Mouse (Mus musculus): ENCODE measurements around the gene 4930548H24Rik. TPM values are rescaled to one million over a fixed set of nuclear protein-coding genes. Genes with fewer than 3 reads are reported as not detected.

Gene 4930548H24Rik
- polyA plus RNA-seq (2015; fragmentation: Nextera tagmentation; extraction: Ambion mirVana), result not detected in 2 replicates

DNA sequence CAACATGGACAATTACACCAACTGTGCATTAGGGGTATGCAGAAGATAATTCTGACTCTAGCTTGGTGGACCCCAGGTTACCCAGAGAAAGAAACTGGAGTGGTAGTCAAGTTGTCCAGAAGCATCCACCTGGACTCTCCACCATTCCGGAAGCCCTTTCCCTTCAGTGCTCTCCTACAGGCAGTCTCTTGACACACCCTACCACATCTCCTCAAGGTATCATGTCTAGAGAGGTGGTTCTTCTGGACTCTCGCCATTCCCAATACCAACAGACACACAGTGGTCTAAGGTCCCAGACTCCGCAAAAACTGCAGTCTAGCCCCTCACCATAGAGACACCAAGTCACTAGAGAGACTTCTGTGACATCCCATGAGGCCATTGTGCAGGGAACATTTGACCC lies at the start of gene 4930548H24Rik:
4930548H24Rik (plus strand) TSS at position 301 of the 400 bp plus-strand sequence.
- WGBS (ENCODE audit: insufficient replicate concordance), result 84% methylated on average over 3 of the region's 3 CpGs
- Histone ChIP-seq H3K27ac (replicated peaks) (no peak within 1 kb of the TSS), H3K9ac (no peak within 1 kb of the TSS), H3K4me3 (replicated peaks) (no peak within 1 kb of the TSS), H3K4me1 (replicated peaks) (no peaks in the 10 kb centered on the region), H3K9me3 (replicated peaks) (no peaks in the 10 kb centered on the region), H3K27me3 (no peaks in the 10 kb centered on the region), H3K36me3 (replicated peaks) (peaks cover 16% of the 10 kb centered on the region), H3K4me2 (no peak within 1 kb of the TSS)
- ATAC-seq (ENCODE audit: insufficient read depth), result no peak

DNA sequence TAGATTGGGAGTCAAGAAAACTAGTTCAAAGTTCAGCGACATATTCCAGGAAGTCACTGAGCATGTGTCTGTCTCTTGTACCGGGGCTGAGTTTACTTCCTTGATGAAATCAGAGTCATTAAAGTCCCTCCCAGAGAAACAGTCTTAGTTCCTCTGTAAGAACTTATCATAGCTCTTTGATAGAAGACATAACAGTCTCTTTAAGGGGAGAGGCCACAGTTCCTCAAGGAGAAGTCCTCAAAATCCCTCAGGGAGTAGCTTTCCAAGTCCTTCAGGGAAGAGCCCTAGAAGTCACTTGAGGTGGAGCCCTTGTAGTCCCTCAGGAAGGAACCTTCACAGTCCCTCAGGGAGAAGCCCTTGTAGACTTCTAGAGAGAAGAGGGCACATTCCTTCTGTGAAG lies 34.2 kb upstream of the 4930548H24Rik start:
- ATAC-seq (ENCODE audit: insufficient read depth), result no peak
- no peak overlapping the region; the same call in 1 of the 2 replicates for H3K4me3 ChIP-seq (replicated peaks)

DNA sequence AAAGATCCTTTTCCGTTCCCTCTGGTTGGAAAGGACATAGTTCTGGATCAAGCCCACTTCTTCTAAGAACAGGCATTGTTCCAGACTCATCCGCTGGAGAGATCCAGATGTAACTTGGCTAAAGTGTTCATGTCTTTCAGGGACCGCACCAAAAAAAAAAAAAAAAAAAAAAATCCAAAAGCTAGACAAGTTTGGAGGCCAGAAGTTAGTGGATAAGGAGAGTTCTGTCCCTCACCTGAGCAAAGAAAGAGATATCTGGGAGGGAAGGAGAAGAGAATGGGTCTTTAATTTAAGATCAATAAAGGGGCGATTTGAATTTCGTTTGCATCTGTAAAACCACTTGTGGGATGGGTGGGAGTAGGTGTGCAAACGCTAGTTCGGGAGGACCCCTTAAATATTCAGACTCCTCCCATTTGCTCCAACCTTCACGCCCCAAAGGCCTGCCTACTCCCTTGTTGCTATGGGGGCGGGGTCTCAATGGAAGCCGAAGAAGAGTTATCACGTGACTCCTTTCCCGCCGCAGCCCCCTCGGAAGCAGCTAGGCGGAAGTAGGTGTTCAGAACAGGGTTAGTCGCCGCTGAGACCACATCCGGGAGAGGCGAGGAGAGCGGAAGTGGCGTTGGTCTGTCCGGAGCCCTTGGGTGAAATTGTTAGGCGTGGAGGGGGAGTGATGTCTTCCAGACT lies 33.5 kb upstream of the 4930548H24Rik start, which contains the start of gene Zfp512:
Zfp512 (plus strand) TSS at position 554 of the 684 bp plus-strand sequence.
- peak within 1 kb of the TSS; percentile 69 for H3K4me3 ChIP-seq (replicated peaks)
- no peaks in the 10 kb centered on the region for H3K27me3 ChIP-seq
- H3K9ac ChIP-seq, result peak within 1 kb of the TSS; percentile 70
- WGBS (ENCODE audit: insufficient replicate concordance), result 8% methylated on average over 23 of the region's 23 CpGs
- H3K9me3 ChIP-seq (replicated peaks), result no peaks in the 10 kb centered on the region
- H3K4me2 ChIP-seq, result peak within 1 kb of the TSS; percentile 84
- H3K36me3 ChIP-seq (replicated peaks), result no peaks in the 10 kb centered on the region
- H3K27ac ChIP-seq (replicated peaks), result peak within 1 kb of the TSS; percentile 76
- H3K4me1 ChIP-seq (replicated peaks), result peaks cover 24% of the 10 kb centered on the region
- ATAC-seq (ENCODE audit: insufficient read depth), result peak; percentile 96

More for the DNA sequence above, 34.2 kb upstream of the 4930548H24Rik start:
- Histone ChIP-seq H3K4me2 (no peak overlapping the region), H3K9me3 (replicated peaks) (no peaks in the 10 kb centered on the region), H3K4me1 (replicated peaks) (peaks cover 24% of the 10 kb centered on the region), H3K27ac (replicated peaks) (0 out of 2 replicates have a peak overlapping the region, but pooled peaks have one; percentile 46), H3K36me3 (replicated peaks) (no peaks in the 10 kb centered on the region), H3K27me3 (no peaks in the 10 kb centered on the region), H3K9ac (no peak overlapping the region)
- 28% methylated on average over 2 of the region's 2 CpGs for WGBS (ENCODE audit: insufficient replicate concordance)

DNA sequence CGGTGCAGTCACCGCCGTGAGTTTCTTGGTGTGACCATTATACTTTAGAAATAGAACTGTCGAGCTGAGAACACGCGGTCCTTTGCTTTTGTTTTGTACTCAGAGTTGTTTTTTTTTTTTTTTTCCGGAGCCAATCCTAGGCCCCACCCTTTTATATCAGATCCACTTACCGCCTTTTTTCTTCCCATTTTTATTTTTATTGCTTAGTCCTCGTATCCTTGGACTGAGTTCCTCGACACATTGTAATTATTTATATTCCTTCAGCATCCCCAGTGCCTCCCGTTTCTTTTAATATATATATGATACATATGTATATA lies 33.0 kb upstream of the 4930548H24Rik start:
- no peaks in the 10 kb centered on the region for H3K27me3 ChIP-seq
- WGBS (ENCODE audit: insufficient replicate concordance), result under 1% methylated on average over 11 of the region's 11 CpGs
- peak; percentile 55 for ATAC-seq (ENCODE audit: insufficient read depth)

DNA sequence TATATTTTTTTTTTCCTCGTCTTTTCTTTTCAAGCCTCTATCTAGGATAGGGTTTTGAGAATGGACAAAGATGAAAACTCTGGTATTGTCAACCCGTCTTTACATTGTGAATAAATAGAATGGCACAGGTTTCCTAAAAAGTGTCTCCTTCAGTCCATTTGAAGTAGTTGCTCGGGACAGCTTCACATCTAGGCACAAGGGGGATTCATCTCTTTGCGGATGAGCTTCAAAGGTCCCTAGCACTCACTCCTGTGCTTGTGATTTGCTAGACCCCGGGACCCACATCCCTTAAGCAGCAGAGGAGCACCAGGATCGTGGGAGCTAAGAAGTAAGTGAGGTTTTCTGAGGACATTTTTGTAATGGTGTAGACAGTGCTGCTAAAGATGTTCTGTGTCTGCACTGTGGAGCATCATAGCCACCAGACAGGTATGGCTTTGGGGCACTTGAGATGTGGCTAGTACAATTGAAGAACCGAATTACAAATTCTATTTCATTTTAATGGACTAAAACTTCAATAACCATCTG lies 32.6 kb upstream of the 4930548H24Rik start:
- H3K9ac ChIP-seq, result peak overlapping the region; percentile 70
- peak overlapping the region; percentile 69 for H3K4me3 ChIP-seq (replicated peaks)
- no peaks in the 10 kb centered on the region for H3K36me3 ChIP-seq (replicated peaks)
- 8% methylated on average over 7 of the region's 7 CpGs for WGBS (ENCODE audit: insufficient replicate concordance)
- peak overlapping the region; percentile 84 for H3K4me2 ChIP-seq
- peaks cover 24% of the 10 kb centered on the region for H3K4me1 ChIP-seq (replicated peaks)
- no peaks in the 10 kb centered on the region for H3K27me3 ChIP-seq
- H3K9me3 ChIP-seq (replicated peaks), result no peaks in the 10 kb centered on the region
- ATAC-seq (ENCODE audit: insufficient read depth), result no peak
- peak overlapping the region; percentile 41 for H3K27ac ChIP-seq (replicated peaks)

More for the DNA sequence above, 33.0 kb upstream of the 4930548H24Rik start:
- Histone ChIP-seq H3K36me3 (replicated peaks) (no peaks in the 10 kb centered on the region), H3K9ac (peak overlapping the region; percentile 70), H3K9me3 (replicated peaks) (no peaks in the 10 kb centered on the region), H3K4me1 (replicated peaks) (peaks cover 24% of the 10 kb centered on the region), H3K27ac (replicated peaks) (peak overlapping the region; percentile 76), H3K4me3 (replicated peaks) (peak overlapping the region; percentile 69), H3K4me2 (peak overlapping the region; percentile 84)

DNA sequence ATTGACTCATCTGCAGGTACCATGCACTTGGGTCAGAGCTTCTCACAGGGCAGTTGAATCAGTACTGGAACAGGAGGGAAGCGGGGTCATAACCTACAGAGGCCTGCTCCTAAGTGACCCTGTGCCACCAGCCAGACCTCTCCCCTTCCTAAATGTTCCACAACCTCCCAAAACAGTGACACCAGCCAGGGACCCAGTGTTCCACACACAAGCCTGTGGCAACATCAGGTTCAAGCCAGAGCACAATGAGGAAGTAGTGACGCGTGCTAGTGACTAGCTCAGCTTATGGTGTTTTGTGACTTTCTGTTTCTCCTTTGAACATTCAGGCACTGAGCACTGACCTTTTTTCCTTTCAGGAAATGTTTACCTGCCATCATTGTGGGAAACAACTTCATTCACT lies 17.7 kb upstream of the 4930548H24Rik start:
- Histone ChIP-seq H3K9me3 (replicated peaks) (no peaks in the 10 kb centered on the region), H3K4me2 (no peak overlapping the region), H3K27ac (replicated peaks) (no peak overlapping the region), H3K36me3 (replicated peaks) (peaks cover 58% of the 10 kb centered on the region), H3K4me1 (replicated peaks) (no peaks in the 10 kb centered on the region), H3K27me3 (no peaks in the 10 kb centered on the region), H3K9ac (no peak overlapping the region), H3K4me3 (replicated peaks) (no peak overlapping the region)
- ATAC-seq (ENCODE audit: insufficient read depth), result no peak
- 61% methylated on average over 3 of the region's 3 CpGs for WGBS (ENCODE audit: insufficient replicate concordance)

DNA sequence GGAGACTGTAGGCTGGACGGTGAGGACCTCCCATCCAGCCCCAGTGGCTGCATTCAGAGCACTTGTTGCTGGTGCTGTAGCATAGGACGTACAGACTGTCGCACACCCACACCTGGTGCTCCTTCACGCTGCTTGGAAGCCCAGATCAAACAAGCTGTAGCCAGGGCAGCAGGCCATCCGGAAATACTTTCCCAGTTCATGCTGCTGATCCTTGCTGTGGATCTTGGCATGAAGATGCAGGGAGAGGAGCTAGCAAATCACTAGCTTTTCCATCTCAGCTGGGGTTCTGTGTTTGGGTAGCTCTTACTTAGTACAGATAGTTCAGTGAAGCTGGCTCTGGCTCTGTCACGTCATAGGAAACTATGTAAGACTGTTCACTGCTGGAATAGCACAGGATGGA lies 15.8 kb upstream of the 4930548H24Rik start:
- no peak overlapping the region for H3K9ac ChIP-seq
- no peak for ATAC-seq (ENCODE audit: insufficient read depth)
- peaks cover 77% of the 10 kb centered on the region for H3K36me3 ChIP-seq (replicated peaks)
- no peak overlapping the region for H3K4me2 ChIP-seq
- H3K4me3 ChIP-seq (replicated peaks), result no peak overlapping the region
- H3K27me3 ChIP-seq, result no peaks in the 10 kb centered on the region
- no peak overlapping the region for H3K27ac ChIP-seq (replicated peaks)
- no peaks in the 10 kb centered on the region for H3K4me1 ChIP-seq (replicated peaks)
- 86% methylated on average over 6 of the region's 6 CpGs for WGBS (ENCODE audit: insufficient replicate concordance)
- no peaks in the 10 kb centered on the region for H3K9me3 ChIP-seq (replicated peaks)

DNA sequence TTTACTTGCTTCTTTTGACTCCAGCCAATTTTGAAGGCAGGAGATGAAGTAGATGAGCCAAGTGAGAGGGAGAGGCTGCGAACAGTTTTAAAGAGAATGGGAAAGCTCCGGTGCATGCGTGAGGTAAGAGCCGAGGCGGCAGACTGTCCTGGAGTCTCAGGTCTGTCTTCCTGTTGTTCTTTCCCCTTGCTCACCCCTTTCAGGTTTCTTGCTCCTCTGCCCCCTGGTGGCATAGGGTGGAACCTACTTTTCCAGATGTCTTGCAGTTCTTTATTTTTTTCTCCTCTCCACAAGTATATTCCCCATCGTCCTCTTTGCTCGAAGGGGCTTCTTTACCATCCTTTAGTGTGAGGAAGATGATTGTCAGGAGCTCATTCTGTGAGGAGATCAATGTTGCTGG lies 15.2 kb upstream of the 4930548H24Rik start:
- peaks cover 79% of the 10 kb centered on the region for H3K36me3 ChIP-seq (replicated peaks)
- WGBS (ENCODE audit: insufficient replicate concordance), result 68% methylated on average over 7 of the region's 7 CpGs
- no peak overlapping the region for H3K9ac ChIP-seq
- H3K4me1 ChIP-seq (replicated peaks), result no peaks in the 10 kb centered on the region
- no peak for ATAC-seq (ENCODE audit: insufficient read depth)
- no peak overlapping the region for H3K27ac ChIP-seq (replicated peaks)
- no peaks in the 10 kb centered on the region for H3K9me3 ChIP-seq (replicated peaks)
- H3K4me3 ChIP-seq (replicated peaks), result no peak overlapping the region
- H3K4me2 ChIP-seq, result no peak overlapping the region
- no peaks in the 10 kb centered on the region for H3K27me3 ChIP-seq

DNA sequence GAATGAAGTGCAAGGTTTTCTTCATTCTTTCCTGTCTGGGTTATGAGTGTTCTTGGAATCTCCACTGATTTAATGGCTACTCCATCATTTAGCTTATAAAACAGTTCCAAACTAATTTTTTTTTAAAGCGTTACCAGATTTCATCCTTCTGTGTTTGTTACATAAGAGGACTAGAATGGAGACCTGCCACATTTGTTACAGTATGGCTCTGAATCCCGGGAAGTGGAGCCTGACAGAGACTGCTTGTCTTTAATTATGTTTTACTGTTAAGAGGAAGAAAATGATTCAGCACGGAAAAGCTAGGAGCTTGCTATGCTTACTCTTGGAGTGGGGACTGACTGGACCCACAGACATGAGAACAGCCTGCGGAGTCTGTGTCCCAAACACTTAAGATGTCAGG lies 5.0 kb upstream of the 4930548H24Rik start:
- ATAC-seq (ENCODE audit: insufficient read depth), result no peak
- no peak overlapping the region for H3K4me2 ChIP-seq
- H3K27ac ChIP-seq (replicated peaks), result no peak overlapping the region
- 83% methylated on average over 4 of the region's 4 CpGs for WGBS (ENCODE audit: insufficient replicate concordance)
- peaks cover 64% of the 10 kb centered on the region for H3K36me3 ChIP-seq (replicated peaks)
- no peaks in the 10 kb centered on the region for H3K4me1 ChIP-seq (replicated peaks)
- no peaks in the 10 kb centered on the region for H3K27me3 ChIP-seq
- H3K9me3 ChIP-seq (replicated peaks), result no peaks in the 10 kb centered on the region
- no peak overlapping the region for H3K9ac ChIP-seq
- no peak overlapping the region for H3K4me3 ChIP-seq (replicated peaks)

DNA sequence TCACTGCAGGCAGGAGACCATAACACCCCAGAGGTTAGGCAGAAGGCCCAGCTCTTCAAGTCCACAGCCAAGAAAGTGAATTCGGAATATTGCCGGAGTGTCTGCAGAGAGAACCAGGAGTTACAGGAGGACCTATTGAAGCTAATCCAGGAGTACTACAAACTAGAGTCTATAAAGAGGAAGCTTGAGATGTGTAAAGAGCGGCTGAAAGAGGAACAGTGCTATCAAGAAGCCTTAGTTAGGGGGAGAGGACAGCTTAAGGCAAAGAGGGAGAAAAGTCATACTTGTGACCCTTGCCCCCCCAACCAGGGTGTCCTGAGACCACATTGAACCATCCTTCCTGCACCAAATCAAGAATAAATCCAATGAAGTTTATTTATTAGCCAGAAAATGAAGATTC lies 2.3 kb downstream of the 4930548H24Rik start:
- H3K4me1 ChIP-seq (replicated peaks), result no peaks in the 10 kb centered on the region
- no peak overlapping the region for H3K4me2 ChIP-seq
- no peak overlapping the region for H3K4me3 ChIP-seq (replicated peaks)
- WGBS (ENCODE audit: insufficient replicate concordance), result 56% methylated on average over 3 of the region's 3 CpGs
- H3K36me3 ChIP-seq (replicated peaks), result no peaks in the 10 kb centered on the region
- no peak overlapping the region for H3K27ac ChIP-seq (replicated peaks)
- ATAC-seq (ENCODE audit: insufficient read depth), result no peak
- peaks cover 4% of the 10 kb centered on the region for H3K27me3 ChIP-seq
- no peak overlapping the region for H3K9ac ChIP-seq
- H3K9me3 ChIP-seq (replicated peaks), result no peaks in the 10 kb centered on the region

DNA sequence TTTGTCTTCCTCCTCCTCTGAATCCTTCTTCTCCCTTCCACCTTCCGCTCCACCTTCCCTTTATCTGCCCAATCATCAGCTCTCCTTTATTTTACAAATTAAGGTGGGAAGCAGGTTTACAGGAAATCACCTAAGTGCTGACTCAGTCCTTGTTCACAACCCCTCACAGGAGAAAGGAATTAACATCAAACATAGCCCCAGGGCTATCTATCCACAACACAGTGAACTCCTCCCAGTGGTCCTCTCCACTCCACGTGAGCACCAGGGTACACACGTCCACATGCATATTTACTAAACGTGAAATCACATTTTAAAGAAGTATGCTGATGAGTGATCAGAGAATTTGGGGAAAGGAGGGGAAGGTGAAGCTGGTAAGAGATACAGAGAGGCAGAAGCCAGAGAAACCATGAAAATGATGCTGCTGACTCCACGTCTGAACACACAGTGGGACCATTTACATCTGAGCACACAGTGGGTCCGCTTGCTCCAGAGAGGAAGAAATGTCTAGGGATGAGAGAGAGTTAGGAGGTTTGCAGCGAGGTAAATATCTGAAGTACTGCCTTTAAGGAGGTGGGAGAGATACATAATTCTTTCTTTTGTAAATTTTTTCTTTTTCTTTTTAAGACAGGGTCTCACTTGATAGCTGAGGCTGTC lies 3.7 kb downstream of the 4930548H24Rik start:
- no peak overlapping the region for H3K9ac ChIP-seq
- H3K36me3 ChIP-seq (replicated peaks), result no peaks in the 10 kb centered on the region
- H3K4me3 ChIP-seq (replicated peaks), result no peak overlapping the region
- H3K27me3 ChIP-seq, result peaks cover 4% of the 10 kb centered on the region
- ATAC-seq (ENCODE audit: insufficient read depth), result no peak
- H3K9me3 ChIP-seq (replicated peaks), result no peaks in the 10 kb centered on the region
- H3K4me2 ChIP-seq, result no peak overlapping the region
- 49% methylated on average over 7 of the region's 7 CpGs for WGBS (ENCODE audit: insufficient replicate concordance)
- H3K4me1 ChIP-seq (replicated peaks), result peaks cover 5% of the 10 kb centered on the region
- no peak overlapping the region for H3K27ac ChIP-seq (replicated peaks)

Data from liver, embryonic 15.5 days (tissue).